Mouse (Mus musculus) spleen, adult 2 months (tissue): ENCODE data around the gene Atg4c. TPM values are rescaled to one million over a fixed set of nuclear protein-coding genes. Genes with fewer than 3 reads are reported as not detected.

Experiments used
- DNase-seq, 2 experiments: peaks; one replicate each; pipeline versions ENCODE4 v3.0.0 to v3.0.0-alpha.2; 2012 to 2021; ENCODE audit warnings: low spot score in 2 of 2, low read depth in 1 of 2
- H3K27ac ChIP-seq: fragments of 200-500 bp; 2 replicates; pipeline ENCODE4 v1.5.1; 2012; ENCODE audit warnings: low read length, inconsistent platforms; ENCODE audit not compliant: insufficient read depth
- H3K27me3 ChIP-seq: fragments of 200-500 bp; 2 replicates; pipeline ENCODE4 v1.6.1; 2012; ENCODE audit warnings: mild to moderate bottlenecking, moderate library complexity, low read length, inconsistent platforms; ENCODE audit not compliant: control insufficient read depth, insufficient read depth
- H3K36me3 ChIP-seq: fragments of 200-500 bp; 2 replicates; pipeline ENCODE4 v1.6.1; 2012; ENCODE audit warnings: mild to moderate bottlenecking, low read length, inconsistent platforms; ENCODE audit not compliant: control insufficient read depth, insufficient read depth
- H3K4me1 ChIP-seq: fragments of 200-500 bp; 2 replicates; pipeline ENCODE4 v1.6.1; 2011; ENCODE audit warnings: inconsistent platforms; ENCODE audit not compliant: control insufficient read depth, insufficient read depth, insufficient read length
- H3K4me3 ChIP-seq: fragments of 200-500 bp; 2 replicates; pipeline ENCODE4 v1.5.1; 2011; ENCODE audit warnings: mild to moderate bottlenecking, inconsistent platforms; ENCODE audit not compliant: insufficient read depth, insufficient read length; ENCODE audit errors: extremely low read depth
- CTCF ChIP-seq: fragments of 200-500 bp; IDR thresholded peaks from 2 replicates; pipeline ENCODE4 v1.5.1; 2011; ENCODE audit warnings: mild to moderate bottlenecking, inconsistent platforms; ENCODE audit not compliant: insufficient read depth, insufficient read length, insufficient replicate concordance; ENCODE audit errors: extremely low read depth
- POLR2A ChIP-seq: fragments of 200-500 bp; IDR thresholded peaks from 2 replicates; pipeline ENCODE4 v1.6.1; 2011; ENCODE audit warnings: low read depth, low read length, inconsistent platforms
- WGBS: fragments of 180-500 bp; shearing (Covaris S2); methylation state at CpG from one replicate; pipeline ENCODE4 v1.1.7; 2018; 5-methylcytosine and 5-hydroxymethylcytosine counted together
- polyA plus RNA-seq: library from polyadenylated mRNA; depleted of rRNA; stranded (reverse); fragments of >200 nt; gene quantifications from 2 replicates; pipeline ENCODE4 v1.2.3, GENCODE M21; 2012; rRNA removed

Gene Atg4c
- 1.2 and 1.7 TPM in 2 replicates for polyA plus RNA-seq

DNA sequence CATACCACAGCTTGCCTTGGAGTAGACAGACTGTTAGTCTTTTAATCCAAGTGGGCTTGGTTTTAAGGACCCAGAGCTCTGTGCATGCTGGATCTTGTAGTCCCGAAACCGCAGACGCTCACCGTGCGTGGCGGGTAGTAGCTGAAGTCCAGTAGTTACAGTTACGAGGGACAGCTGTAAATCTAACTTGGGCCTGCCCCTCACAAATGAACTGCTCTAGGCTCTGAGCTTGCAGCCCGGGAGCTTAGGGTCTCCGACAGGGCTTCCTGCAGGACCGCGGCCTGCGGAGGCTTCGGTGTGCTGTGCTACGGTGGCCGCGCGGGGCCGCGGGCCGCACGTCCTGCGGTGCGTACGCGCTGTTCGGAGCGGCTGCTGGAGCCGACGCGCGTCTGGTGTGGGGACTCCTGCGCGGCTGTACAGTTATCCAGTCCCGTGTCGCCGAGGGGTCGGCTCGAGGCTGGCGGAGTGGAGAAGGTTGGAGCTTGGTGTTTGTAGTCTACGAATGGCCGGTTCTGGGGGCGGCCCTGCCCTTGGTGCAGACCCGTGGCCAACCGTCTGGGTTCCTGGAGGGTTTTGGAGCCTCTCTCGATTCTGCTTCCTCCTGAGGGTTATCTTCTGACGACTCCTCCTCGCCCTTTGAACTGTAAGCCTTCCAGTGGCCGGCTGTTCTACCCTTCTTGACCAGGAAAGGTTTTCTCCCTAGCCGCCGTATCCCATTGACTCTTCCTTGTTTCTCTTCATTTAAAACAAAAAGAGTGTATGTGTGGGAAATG is at the start of gene Atg4c:
Gene Atg4c (plus strand): TSS at position 125 of the 773 bp plus-strand sequence.
- WGBS = under 1% methylated on average over 50 of the region's 50 CpGs
- Histone ChIP-seq H3K4me1 (no peaks in the 10 kb centered on the region), H3K4me3 (peak within 1 kb of the TSS; percentile 76), H3K36me3 (no peaks in the 10 kb centered on the region), H3K27ac (peak within 1 kb of the TSS; percentile 80), H3K27me3 (no peaks in the 10 kb centered on the region)
- DNase-seq = peak; percentile 49 to 70
- no peak for TF ChIP-seq CTCF
- TF ChIP-seq POLR2A = peak; percentile 31; the same call in 1 of the 2 replicates

GRCm38 (mm10) chr4:99151434-99151833 is 42.3 kb upstream of the Atg4c start:
- 94% methylated on average over 4 of the region's 4 CpGs for WGBS
- TF ChIP-seq POLR2A (no peak), CTCF (no peak)
- DNase-seq = no peak
- Histone ChIP-seq H3K4me1 (no peaks in the 10 kb centered on the region), H3K4me3 (no peak overlapping the region), H3K27ac (no peak overlapping the region), H3K36me3 (no peaks in the 10 kb centered on the region), H3K27me3 (no peaks in the 10 kb centered on the region)

DNA sequence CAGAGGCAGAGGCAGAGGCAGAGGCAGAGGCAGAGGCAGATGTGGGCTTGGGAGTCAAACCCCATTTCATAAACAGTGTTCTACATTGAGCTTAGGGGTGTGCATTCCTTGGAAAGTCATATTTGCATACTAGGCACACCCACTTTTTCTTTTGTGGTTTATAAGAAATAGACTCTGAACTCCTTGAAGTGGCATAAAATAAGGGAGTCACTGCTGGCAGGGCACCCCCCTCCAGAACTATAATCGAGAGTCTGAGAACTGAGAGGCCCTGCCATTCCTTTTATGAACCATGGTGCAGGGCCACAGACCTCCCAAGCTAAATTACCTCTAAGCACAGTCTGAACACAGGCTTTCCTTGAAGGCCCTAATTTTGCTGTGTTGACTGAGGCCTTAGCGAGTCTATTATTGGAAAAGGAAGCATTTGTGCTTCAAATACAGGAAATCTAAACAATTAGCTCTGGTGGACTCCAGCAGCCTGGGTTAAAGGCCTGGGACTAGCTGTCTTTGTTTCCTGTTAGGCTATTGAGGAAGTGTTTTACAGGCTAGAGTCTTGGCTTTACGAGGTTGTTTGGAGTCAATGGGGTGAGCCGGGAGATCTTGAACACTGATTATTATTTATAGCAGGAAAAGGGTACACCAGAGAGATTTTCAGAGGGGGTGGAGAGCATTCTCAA is 41.7 kb upstream of the Atg4c start:
- DNase-seq = no peak
- H3K36me3 ChIP-seq = no peaks in the 10 kb centered on the region
- H3K27ac ChIP-seq = no peak overlapping the region
- 31% methylated on average over 4 of the region's 4 CpGs for WGBS
- TF ChIP-seq CTCF (no peak), POLR2A (no peak)
- H3K27me3 ChIP-seq = no peaks in the 10 kb centered on the region
- H3K4me3 ChIP-seq = no peak overlapping the region
- no peaks in the 10 kb centered on the region for H3K4me1 ChIP-seq

GRCm38 (mm10) chr4:99156641-99157307 is 37.0 kb upstream of the Atg4c start:
- H3K27me3 ChIP-seq = no peaks in the 10 kb centered on the region
- no peak overlapping the region for H3K27ac ChIP-seq
- 75% methylated on average over 11 of the region's 11 CpGs for WGBS
- DNase-seq = no peak
- TF ChIP-seq POLR2A = no peak
- TF ChIP-seq CTCF = no peak
- no peaks in the 10 kb centered on the region for H3K36me3 ChIP-seq
- no peaks in the 10 kb centered on the region for H3K4me1 ChIP-seq
- H3K4me3 ChIP-seq = no peak overlapping the region

DNA sequence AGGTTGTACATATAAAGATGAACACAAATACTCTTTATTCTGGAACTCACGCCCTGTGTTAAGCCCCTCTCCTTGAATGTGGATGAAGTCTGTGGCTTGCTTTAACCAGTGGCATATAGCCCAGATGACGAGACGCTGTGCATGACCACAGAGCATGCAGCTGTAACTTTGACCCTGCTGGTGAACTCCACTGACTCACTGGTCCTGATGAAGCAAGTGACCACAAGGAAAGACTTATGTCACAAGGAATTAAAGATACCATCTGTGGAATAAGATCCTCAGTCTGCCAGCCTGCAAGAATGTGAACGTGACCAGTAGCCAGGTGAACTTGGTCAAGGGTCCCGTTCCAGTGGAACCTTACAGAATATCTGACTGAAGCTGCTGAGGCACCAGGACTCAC is 35.2 kb upstream of the Atg4c start:
- 85% methylated on average over 5 of the region's 5 CpGs for WGBS
- Histone ChIP-seq H3K27ac (no peak overlapping the region), H3K27me3 (no peaks in the 10 kb centered on the region), H3K36me3 (no peaks in the 10 kb centered on the region), H3K4me3 (no peak overlapping the region), H3K4me1 (no peaks in the 10 kb centered on the region)
- DNase-seq = no peak
- TF ChIP-seq CTCF (no peak), POLR2A (no peak)

- 42% methylated on average over 3 of the region's 3 CpGs for WGBS
- H3K4me1 ChIP-seq = no peaks in the 10 kb centered on the region
- no peak for TF ChIP-seq POLR2A
- no peak for TF ChIP-seq CTCF
Measured at GRCm38 (mm10) chr4:99160414-99160813, 33.3 kb upstream of the Atg4c start.

GRCm38 (mm10) chr4:99160899-99161298 is 32.8 kb upstream of the Atg4c start:
- TF ChIP-seq POLR2A (no peak), CTCF (no peak)
- 84% methylated on average over 5 of the region's 5 CpGs for WGBS

More at GRCm38 (mm10) chr4:99160414-99160813, 33.3 kb upstream of the Atg4c start:
- Histone ChIP-seq H3K27me3 (no peaks in the 10 kb centered on the region), H3K36me3 (no peaks in the 10 kb centered on the region), H3K27ac (no peak overlapping the region), H3K4me3 (no peak overlapping the region)
- no peak for DNase-seq

More at GRCm38 (mm10) chr4:99160899-99161298, 32.8 kb upstream of the Atg4c start:
- H3K27me3 ChIP-seq = no peaks in the 10 kb centered on the region
- H3K36me3 ChIP-seq = no peaks in the 10 kb centered on the region
- no peak overlapping the region for H3K4me3 ChIP-seq
- H3K4me1 ChIP-seq = no peaks in the 10 kb centered on the region
- DNase-seq = no peak
- H3K27ac ChIP-seq = no peak overlapping the region
